Mouse (Mus musculus): ENCODE measurements around the gene H2-Ke6.
"Not testable (repeated sequence)": the region's sequence is repeated elsewhere in the genome, so short reads cannot be mapped to it uniquely, and the experiment has no call there.

GRCm38 (mm10) chr17:34000796-34001195 is 27.1 kb downstream of the H2-Ke6 start:
- TF ChIP-seq CTCF (IDR thresholded peaks at IDR 0.05; ENCODE audit: low read depth, low read length); TAL1 (conservative IDR thresholded peaks at IDR 0.05; ENCODE audit: low read depth, low read length); GATA1 (IDR thresholded peaks at IDR 0.05; ENCODE audit: borderline replicate concordance, low read length); POLR2AphosphoS5 (IDR thresholded peaks at IDR 0.05; ENCODE audit: insufficient replicate concordance, low read depth, low read length): not testable (repeated sequence)

Data from G1E (cell line).